Mouse (Mus musculus) CH12.LX (cell line): ENCODE results near the gene Ctnnd2. TPM values are rescaled to one million over a fixed set of nuclear protein-coding genes. Genes with fewer than 3 reads are reported as not detected.

ENCODE experiments used
- DNase-seq: peaks from one replicate; pipeline ENCODE4 v3.0.0-alpha.2; 2013; ENCODE audit errors: extremely low read depth
- H3K27ac ChIP-seq: 2 replicates; pipeline ENCODE4 v1.5.1; 2012; ENCODE audit warnings: low read depth, mild to moderate bottlenecking, control low read depth, moderate library complexity; ENCODE audit not compliant: insufficient read depth
- H3K27me3 ChIP-seq: replicated peaks from 2 replicates; pipeline ENCODE3; 2012; ENCODE audit warnings: inconsistent platforms
- H3K36me3 ChIP-seq, 2 experiments: replicated peaks in 1 of 2; 2 replicates each; pipeline versions ENCODE3 to v1.6.1; 2012; ENCODE audit warnings: inconsistent platforms in 1 of 2, low read length in 1 of 2, mild to moderate bottlenecking in 1 of 2, mixed read lengths in 1 of 2, moderate library complexity in 1 of 2; ENCODE audit not compliant: control insufficient read depth in 1 of 2, insufficient read depth in 1 of 2
- H3K4me1 ChIP-seq, 2 experiments: 2 replicates each; pipeline ENCODE4 v1.6.1; 2012; ENCODE audit warnings: inconsistent platforms in 1 of 2, moderate library complexity in 1 of 2; ENCODE audit not compliant: insufficient read depth in 2 of 2, control insufficient read depth in 1 of 2
- H3K4me2 ChIP-seq: 2 replicates; pipeline ENCODE4 v1.6.1; 2012; ENCODE audit warnings: low read depth, mild to moderate bottlenecking, control low read depth; ENCODE audit not compliant: poor library complexity, insufficient read depth, severe bottlenecking
- H3K4me3 ChIP-seq, 3 experiments: fragments of 150-350 bp in 1 of 3; sonication (generic) in 1 of 3; replicated peaks in 1 of 3; 2 replicates each; pipeline versions ENCODE3 to v1.5.1; 2011 to 2012; ENCODE audit warnings: low read depth in 2 of 3, low read length in 2 of 3, mild to moderate bottlenecking in 2 of 3, moderate library complexity in 2 of 3, control low read depth in 1 of 3, improper control_type of control experiment in 1 of 3, inconsistent platforms in 1 of 3, mixed read lengths in 1 of 3; ENCODE audit not compliant: poor library complexity in 1 of 3
- H3K79me2 ChIP-seq: replicated peaks from 2 replicates; pipeline ENCODE4 v1.6.1; 2012; ENCODE audit warnings: mild to moderate bottlenecking, moderate library complexity; ENCODE audit not compliant: control insufficient read depth, poor library complexity, insufficient read depth, severe bottlenecking; ENCODE audit errors: extremely low read depth
- H3K9ac ChIP-seq: 2 replicates; pipeline ENCODE4 v1.6.1; 2012; ENCODE audit warnings: low read depth, mild to moderate bottlenecking, control low read depth, moderate library complexity; ENCODE audit not compliant: insufficient read depth
- H3K9me3 ChIP-seq: replicated peaks from 2 replicates; pipeline ENCODE3; 2012; ENCODE audit warnings: low read length, inconsistent platforms, mixed read lengths
- CHD2 ChIP-seq: IDR thresholded peaks from 2 replicates; pipeline ENCODE4 v1.6.1; 2011; ENCODE audit warnings: low read length, improper control_type of control experiment
- CTCF ChIP-seq, 2 experiments: IDR thresholded peaks in 1 of 2; conservative IDR thresholded peaks in 1 of 2; 2 replicates each; pipeline ENCODE4 v1.5.1; 2011 to 2012; ENCODE audit warnings: low read depth in 2 of 2, low read length in 2 of 2, improper control_type of control experiment in 1 of 2, inconsistent platforms in 1 of 2, mild to moderate bottlenecking in 1 of 2, moderate library complexity in 1 of 2
- ETS1 ChIP-seq: conservative IDR thresholded peaks from 2 replicates; pipeline ENCODE4 v1.6.1; 2012; ENCODE audit warnings: low read depth, mild to moderate bottlenecking, inconsistent platforms, low read length, improper control_type of control experiment, moderate library complexity
- GABPA ChIP-seq: IDR thresholded peaks from 2 replicates; pipeline ENCODE4 v1.6.1; 2012; ENCODE audit warnings: low read depth, low read length, improper control_type of control experiment, inconsistent platforms; ENCODE audit not compliant: insufficient replicate concordance
- HCFC1 ChIP-seq: IDR thresholded peaks from 2 replicates; pipeline ENCODE4 v1.6.1; 2012; ENCODE audit warnings: low read depth, mild to moderate bottlenecking, inconsistent platforms, low read length, improper control_type of control experiment
- IRF4 ChIP-seq: IDR thresholded peaks from 2 replicates; pipeline ENCODE4 v1.6.1; 2014; ENCODE audit warnings: low read depth, mild to moderate bottlenecking, inconsistent platforms, low read length, improper control_type of control experiment
- MAFK ChIP-seq: IDR thresholded peaks from 2 replicates; pipeline ENCODE4 v1.6.1; 2011; ENCODE audit warnings: low read length, improper control_type of control experiment; ENCODE audit not compliant: insufficient replicate concordance
- MAX ChIP-seq: IDR thresholded peaks from 2 replicates; pipeline ENCODE4 v1.6.1; 2011; ENCODE audit warnings: low read length, improper control_type of control experiment
- MAZ ChIP-seq: IDR thresholded peaks from 2 replicates; pipeline ENCODE4 v1.6.1; 2012; ENCODE audit warnings: low read depth, mild to moderate bottlenecking, inconsistent platforms, low read length, improper control_type of control experiment, moderate library complexity
- MEF2A ChIP-seq: IDR thresholded peaks from 2 replicates; pipeline ENCODE4 v1.6.1; 2014; ENCODE audit warnings: low read depth, mild to moderate bottlenecking, inconsistent platforms, low read length, improper control_type of control experiment, borderline replicate concordance
- NELFE ChIP-seq: IDR thresholded peaks from 2 replicates; pipeline ENCODE4 v1.6.1; 2011; ENCODE audit warnings: low read depth, low read length, improper control_type of control experiment
- PAX5 ChIP-seq: IDR thresholded peaks from 2 replicates; pipeline ENCODE4 v1.6.1; 2012; ENCODE audit warnings: low read length, inconsistent platforms, mixed read lengths
- RCOR1 ChIP-seq: conservative IDR thresholded peaks from 2 replicates; pipeline ENCODE4 v1.6.1; 2012; ENCODE audit warnings: low read depth, mild to moderate bottlenecking, inconsistent platforms, low read length, improper control_type of control experiment
- SMC3 ChIP-seq: IDR thresholded peaks from 2 replicates; pipeline ENCODE4 v1.6.1; 2011; ENCODE audit warnings: low read depth, low read length, improper control_type of control experiment
- TBP ChIP-seq: conservative IDR thresholded peaks from 2 replicates; pipeline ENCODE4 v1.6.1; 2011; ENCODE audit warnings: low read depth, low read length, improper control_type of control experiment
- TCF12 ChIP-seq: IDR thresholded peaks from 2 replicates; pipeline ENCODE4 v1.6.1; 2014; ENCODE audit warnings: low read depth, mild to moderate bottlenecking, inconsistent platforms, low read length, improper control_type of control experiment
- USF2 ChIP-seq: conservative IDR thresholded peaks from 2 replicates; pipeline ENCODE4 v1.6.1; 2011; ENCODE audit warnings: low read depth, low read length, improper control_type of control experiment
- ZC3H11A ChIP-seq: IDR thresholded peaks from 2 replicates; pipeline ENCODE4 v1.6.1; 2012; ENCODE audit warnings: low read depth, mild to moderate bottlenecking, inconsistent platforms, low read length, improper control_type of control experiment
- ZKSCAN1 ChIP-seq: IDR thresholded peaks from 2 replicates; pipeline ENCODE4 v1.6.1; 2012; ENCODE audit warnings: low read depth, inconsistent platforms, low read length, improper control_type of control experiment, borderline replicate concordance
- ZNF384 ChIP-seq: IDR thresholded peaks from 2 replicates; pipeline ENCODE4 v1.6.1; 2012; ENCODE audit warnings: low read depth, low read length, improper control_type of control experiment, inconsistent platforms
- dilution Hi-C: fragments of 300-500 bp; cut with MboI; formaldehyde crosslinking; loops from 2 replicates; pipeline ENCODE4 v1.14.3; 2020; ENCODE audit warnings: low sequenced_read_pairs; ENCODE audit not compliant: extremely low pct_unique_long_range_greater_than_20kb, extremely low pct_ligation_motif_present
- in situ Hi-C: fragments of 300-500 bp; cut with MboI; formaldehyde crosslinking; loops from 3 replicates; pipeline ENCODE4 v1.14.3; 2019; ENCODE audit warnings: low sequenced_read_pairs, low pct_ligation_motif_present, low pct_unique_long_range_greater_than_20kb, mixed read lengths
- polyA plus RNA-seq: library from polyadenylated mRNA; unstranded; fragments of >175 nt; gene quantifications from 2 replicates; pipeline ENCODE4 v1.2.1, GENCODE M21; 2012; ENCODE audit warnings: low read depth; ENCODE audit not compliant: insufficient read length
- total RNA-seq, 2 experiments: library from RNA; depleted of rRNA; stranded (reverse); fragments of 300-350 nt in 1 of 2; fragments of >200 nt in 1 of 2; gene quantifications; 2 replicates each; pipeline ENCODE4 v1.2.3; 2012 to 2014

Ctnnd2 gene
- total and polyA plus RNA-seq, 3 experiments = 0.23 TPM; not detected in 2

- H3K4me3 ChIP-seq = no peak overlapping the region
- no peaks in the 10 kb centered on the region for H3K36me3 ChIP-seq
- H3K4me1 ChIP-seq = peaks cover 0 to 2% of the 10 kb centered on the region in 2 experiments; a peak in 1 of 4 replicates
- H3K27ac ChIP-seq = no peak overlapping the region
- no peak for TF ChIP-seq ETS1
- TF ChIP-seq TCF12 = no peak
- TF ChIP-seq SMC3 = no peak
- no peak for TF ChIP-seq CTCF (conservative IDR thresholded peaks at IDR 0.05 in 1 of 2, IDR thresholded peaks at IDR 0.05 in 1 of 2; ENCODE audit: low read depth in 2 of 2, low read length in 2 of 2)
- no peak for TF ChIP-seq GABPA
- TF ChIP-seq ZC3H11A = no peak
- no peak for TF ChIP-seq RCOR1
- no peak for TF ChIP-seq PAX5
- TF ChIP-seq ZNF384 = no peak
- no peak for TF ChIP-seq NELFE
- no peak for TF ChIP-seq MEF2A
- no peak for TF ChIP-seq MAFK
- no peak for TF ChIP-seq USF2
- no peak for TF ChIP-seq CHD2
- TF ChIP-seq IRF4 = no peak
- TF ChIP-seq ZKSCAN1 = no peak
- no peak for TF ChIP-seq TBP
- TF ChIP-seq MAZ = no peak
- TF ChIP-seq, all 38 proteins: peak for 0
- dilution Hi-C loops (no loop called here), in situ Hi-C loops (no loop called here)
- Histone ChIP-seq H3K27me3 (no peaks in the 10 kb centered on the region), H3K79me2 (no peaks in the 10 kb centered on the region), H3K4me2 (no peak overlapping the region), H3K9ac (no peak overlapping the region), H3K9me3 (no peaks in the 10 kb centered on the region)
- no peak for DNase-seq
Measured at GRCm38 (mm10) chr15:30371151-30371550, 198.8 kb downstream of the Ctnnd2 start.

DNA sequence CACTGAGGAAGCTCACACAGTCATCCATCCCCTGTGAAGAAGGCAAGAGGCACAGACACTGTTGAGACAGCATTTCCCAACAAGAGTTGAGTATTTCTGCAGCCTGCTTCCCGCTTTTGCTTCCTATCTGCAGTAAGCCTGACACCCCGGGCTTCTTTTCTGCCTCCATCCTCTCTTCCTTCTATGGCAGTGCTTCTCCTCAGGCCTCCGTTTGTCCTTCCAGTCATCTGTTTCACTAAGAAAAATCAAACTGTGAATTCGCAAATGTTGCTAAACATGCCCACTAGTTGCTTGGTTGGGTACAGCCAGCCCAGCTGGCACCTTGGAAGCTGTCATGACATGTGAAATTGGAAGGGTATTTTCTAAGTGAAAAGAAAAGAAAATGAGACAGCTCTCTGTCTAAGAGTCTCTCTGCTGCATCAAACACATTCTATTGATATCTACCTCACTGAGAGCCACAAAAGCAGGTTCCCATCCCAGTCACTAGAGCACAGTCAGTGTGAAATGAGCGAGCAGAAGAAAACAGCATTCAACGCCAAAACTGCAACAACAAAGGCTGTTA is 201.3 kb downstream of the Ctnnd2 start:
- no peaks in the 10 kb centered on the region for H3K9me3 ChIP-seq
- no peak overlapping the region for H3K27ac ChIP-seq
- peaks cover 0 to 2% of the 10 kb centered on the region in 2 experiments; a peak in 1 of 4 replicates for H3K4me1 ChIP-seq
- no peak overlapping the region for H3K4me2 ChIP-seq
- H3K27me3 ChIP-seq = no peaks in the 10 kb centered on the region
- dilution Hi-C loops = no loop called here
- DNase-seq = no peak
- H3K9ac ChIP-seq = no peak overlapping the region
- in situ Hi-C loops = no loop called here
- TF ChIP-seq HCFC1 (no peak), MAX (no peak), ZKSCAN1 (no peak), RCOR1 (no peak)
- no peaks in the 10 kb centered on the region for H3K36me3 ChIP-seq
- H3K4me3 ChIP-seq = no peak overlapping the region
- H3K79me2 ChIP-seq = no peaks in the 10 kb centered on the region
